Mouse (Mus musculus): ENCODE data around the gene Elac2. TPM values are rescaled to one million over a fixed set of nuclear protein-coding genes. Genes with fewer than 3 reads are reported as not detected.

Elac2 gene
- total RNA-seq, 1 experiment from 2014 or later, result 31.8 TPM

DNA sequence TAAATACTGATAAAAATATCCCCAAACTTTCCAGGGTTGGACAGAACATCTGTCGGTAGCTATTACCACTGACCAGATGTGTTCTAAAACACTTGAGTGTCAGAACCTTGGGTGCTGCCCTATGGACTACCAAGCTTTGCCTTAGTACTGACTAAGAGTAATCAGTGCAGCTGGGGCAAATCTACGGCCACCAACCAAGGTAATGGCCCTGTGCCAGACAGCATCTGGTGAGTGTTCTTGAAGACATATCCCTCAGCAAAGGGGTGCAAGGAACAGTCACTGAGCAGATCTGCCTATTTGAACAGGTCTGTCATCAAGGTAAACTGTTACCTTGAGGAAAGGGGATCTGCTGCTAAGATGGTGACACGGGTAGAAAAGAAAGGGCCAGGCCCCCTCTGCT lies 26.0 kb downstream of the Elac2 start:
- ATAC-seq (replicated peaks in 1 of 2; ENCODE audit: insufficient read depth in 1 of 2, low FRiP score in 2 of 2, low TSS enrichment in 1 of 2, low read depth in 1 of 2, poor library complexity in 2 of 2, severe bottlenecking in 2 of 2), result no peak

DNA sequence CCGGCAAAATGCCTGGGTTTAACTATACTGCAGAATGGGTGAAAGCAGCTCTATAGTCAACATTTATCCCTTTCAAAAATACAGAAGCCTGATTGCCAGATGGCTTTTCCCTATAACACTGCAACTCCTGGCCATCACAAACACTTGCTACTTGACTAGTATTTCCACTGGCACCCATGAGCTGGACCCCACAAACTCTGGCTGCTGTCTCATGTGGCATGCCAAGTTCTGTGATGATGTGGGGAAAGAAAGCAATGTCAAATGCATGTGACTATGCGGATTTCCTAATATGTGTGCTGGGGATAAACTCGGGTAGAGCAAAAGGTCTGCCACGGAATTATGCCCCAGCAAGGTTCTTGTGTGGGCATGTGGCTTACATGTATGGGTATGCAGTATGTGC lies 27.2 kb downstream of the Elac2 start:
- ATAC-seq (replicated peaks in 1 of 2; ENCODE audit: insufficient read depth in 1 of 2, low FRiP score in 2 of 2, low TSS enrichment in 1 of 2, low read depth in 1 of 2, poor library complexity in 2 of 2, severe bottlenecking in 2 of 2), result no peak

DNA sequence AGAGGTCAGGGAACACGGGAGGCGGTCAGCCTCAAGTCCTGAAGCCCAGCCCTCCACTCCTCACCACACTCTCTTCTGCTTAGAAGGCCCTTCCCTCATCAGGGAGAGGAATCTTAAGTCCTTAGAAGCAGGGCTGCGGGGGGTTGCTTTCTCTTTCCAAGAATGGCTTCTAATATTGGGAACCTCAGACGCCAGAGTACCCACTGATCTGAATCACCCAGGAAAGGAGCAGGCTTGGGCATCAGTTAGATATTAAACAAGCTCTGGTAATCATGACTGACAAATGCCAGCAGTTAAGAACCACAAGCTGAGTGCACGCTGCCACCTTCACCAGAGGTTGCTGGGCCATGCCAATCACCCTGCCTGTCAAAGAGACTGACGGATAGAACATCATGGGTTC lies 35.1 kb downstream of the Elac2 start:
- ATAC-seq (replicated peaks in 1 of 2; ENCODE audit: insufficient read depth in 1 of 2, low FRiP score in 2 of 2, low TSS enrichment in 1 of 2, low read depth in 1 of 2, poor library complexity in 2 of 2, severe bottlenecking in 2 of 2), result no peak

DNA sequence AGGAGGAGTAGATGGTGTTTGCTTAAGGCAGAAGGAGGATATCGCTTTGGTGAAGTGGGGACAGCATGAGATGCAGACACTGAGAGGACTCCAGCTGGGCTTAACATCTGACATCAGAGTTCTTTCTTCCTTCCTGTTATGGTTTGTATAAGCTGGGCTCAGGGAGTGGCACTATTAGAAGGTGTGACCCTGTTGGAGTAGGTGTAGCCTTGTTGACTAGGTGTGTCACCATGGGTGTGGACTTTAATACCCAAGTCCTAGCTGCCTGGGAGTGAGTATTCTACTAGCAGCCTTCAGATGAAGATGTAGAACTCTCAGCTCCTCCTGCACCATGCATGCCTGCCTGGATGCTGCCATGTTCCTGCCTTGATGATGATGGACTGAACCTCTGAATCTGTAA lies 37.9 kb downstream of the Elac2 start:
- ATAC-seq (replicated peaks in 1 of 2; ENCODE audit: insufficient read depth in 1 of 2, low FRiP score in 2 of 2, low TSS enrichment in 1 of 2, low read depth in 1 of 2, poor library complexity in 2 of 2, severe bottlenecking in 2 of 2), result no peak

DNA sequence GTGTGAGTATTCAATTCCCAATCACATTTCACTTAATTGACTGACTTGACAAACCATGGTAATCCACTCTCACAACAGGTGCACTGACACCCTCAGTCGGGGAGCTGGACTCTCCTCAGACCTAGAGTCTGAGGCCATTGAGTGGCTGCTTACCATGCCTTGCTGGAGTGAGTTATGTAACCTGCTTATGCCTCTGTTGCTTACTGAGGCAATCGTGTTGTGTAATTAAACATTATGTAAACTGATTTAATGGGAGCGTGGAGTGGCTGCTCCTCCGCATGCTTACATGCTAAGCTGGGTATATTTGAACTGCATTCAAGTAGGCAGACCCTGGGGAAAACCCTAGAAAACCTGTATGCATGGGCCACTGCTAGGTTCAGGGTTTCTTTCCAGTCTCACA lies 41.9 kb downstream of the Elac2 start:
- no peak for ATAC-seq (replicated peaks in 1 of 2; ENCODE audit: insufficient read depth in 1 of 2, low FRiP score in 2 of 2, low TSS enrichment in 1 of 2, low read depth in 1 of 2, poor library complexity in 2 of 2, severe bottlenecking in 2 of 2)

DNA sequence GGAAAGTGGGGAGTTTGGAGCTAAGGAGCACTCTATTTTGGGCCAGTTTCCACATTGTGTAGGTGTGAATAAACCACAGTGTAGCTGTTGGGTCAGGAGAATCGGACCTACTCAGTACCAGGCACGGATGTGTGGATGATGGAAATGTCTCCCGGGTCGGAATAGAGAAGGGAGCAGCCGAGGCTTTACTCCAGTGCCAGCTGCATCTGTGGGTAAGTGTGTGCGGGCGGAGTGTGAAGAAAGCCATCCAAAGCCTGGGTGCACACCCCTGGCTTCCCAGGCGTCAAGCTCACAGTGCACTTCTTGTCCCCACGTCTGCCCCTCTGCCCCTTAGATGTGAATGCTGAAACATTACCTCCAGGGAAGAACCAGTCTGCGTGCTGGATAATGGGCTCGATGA lies 43.9 kb downstream of the Elac2 start:
- ATAC-seq (replicated peaks in 1 of 2; ENCODE audit: insufficient read depth in 1 of 2, low FRiP score in 2 of 2, low TSS enrichment in 1 of 2, low read depth in 1 of 2, poor library complexity in 2 of 2, severe bottlenecking in 2 of 2), result no peak

DNA sequence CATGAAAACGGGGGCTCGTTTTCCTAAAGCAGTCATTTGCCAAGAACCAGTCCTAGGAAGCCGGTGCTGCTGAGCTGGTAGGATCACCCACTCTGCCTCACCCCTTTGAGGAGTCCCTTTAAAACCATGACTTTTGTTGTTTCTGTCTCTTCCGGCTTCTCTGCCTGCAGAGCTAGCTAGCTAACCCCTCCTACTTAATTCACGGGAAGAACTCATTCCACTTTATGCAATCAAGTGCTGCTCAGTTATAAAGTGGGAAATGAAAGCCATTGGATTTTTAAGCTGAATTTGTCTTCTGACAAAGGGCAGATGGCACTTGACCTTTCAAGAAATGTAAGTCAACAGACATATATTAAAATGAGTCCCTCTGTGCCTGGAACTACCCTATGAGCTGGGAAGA lies 49.2 kb downstream of the Elac2 start:
- no peak for ATAC-seq (replicated peaks in 1 of 2; ENCODE audit: insufficient read depth in 1 of 2, low FRiP score in 2 of 2, low TSS enrichment in 1 of 2, low read depth in 1 of 2, poor library complexity in 2 of 2, severe bottlenecking in 2 of 2)

DNA sequence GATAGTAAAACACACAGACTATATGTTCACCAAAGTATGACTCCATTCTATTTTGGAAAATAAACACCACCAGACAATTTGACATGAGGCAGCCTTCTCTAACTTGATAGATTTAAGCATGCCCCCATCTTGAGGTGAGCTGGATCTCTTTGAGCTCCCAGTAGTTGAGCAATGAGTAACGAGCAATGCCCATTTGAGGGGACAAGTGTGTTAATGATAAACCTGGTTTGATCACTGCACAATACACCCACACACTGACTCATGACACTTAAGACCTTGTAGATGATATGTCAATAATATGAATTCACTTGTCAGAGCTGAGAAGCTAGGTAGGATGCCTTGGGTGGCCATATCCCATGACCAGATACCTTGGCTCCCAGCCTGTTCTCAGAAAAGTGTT lies 51.4 kb downstream of the Elac2 start:
- ATAC-seq (replicated peaks in 1 of 2; ENCODE audit: insufficient read depth in 1 of 2, low FRiP score in 2 of 2, low TSS enrichment in 1 of 2, low read depth in 1 of 2, poor library complexity in 2 of 2, severe bottlenecking in 2 of 2), result no peak

DNA sequence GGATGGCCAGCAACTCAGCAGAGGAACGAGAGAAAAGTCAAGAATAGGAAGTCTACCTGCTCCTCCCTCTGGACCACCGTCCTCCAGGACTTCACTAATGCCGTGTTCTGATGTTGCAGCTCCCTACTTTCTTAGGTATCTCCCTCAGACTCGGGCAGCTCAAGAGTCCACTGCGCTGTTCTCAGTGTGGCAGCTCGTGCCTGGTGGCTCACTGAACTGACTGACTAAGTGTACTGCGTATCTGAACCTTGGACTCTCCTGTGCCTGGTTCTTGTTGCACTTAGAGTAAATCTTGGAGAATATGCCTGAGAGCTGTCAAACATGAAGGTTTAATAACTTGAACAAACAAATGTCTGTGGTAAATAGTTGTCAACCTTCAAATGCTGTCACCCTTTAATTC lies 53.4 kb downstream of the Elac2 start:
- ATAC-seq (replicated peaks in 1 of 2; ENCODE audit: insufficient read depth in 1 of 2, low FRiP score in 2 of 2, low TSS enrichment in 1 of 2, low read depth in 1 of 2, poor library complexity in 2 of 2, severe bottlenecking in 2 of 2), result no peak

DNA sequence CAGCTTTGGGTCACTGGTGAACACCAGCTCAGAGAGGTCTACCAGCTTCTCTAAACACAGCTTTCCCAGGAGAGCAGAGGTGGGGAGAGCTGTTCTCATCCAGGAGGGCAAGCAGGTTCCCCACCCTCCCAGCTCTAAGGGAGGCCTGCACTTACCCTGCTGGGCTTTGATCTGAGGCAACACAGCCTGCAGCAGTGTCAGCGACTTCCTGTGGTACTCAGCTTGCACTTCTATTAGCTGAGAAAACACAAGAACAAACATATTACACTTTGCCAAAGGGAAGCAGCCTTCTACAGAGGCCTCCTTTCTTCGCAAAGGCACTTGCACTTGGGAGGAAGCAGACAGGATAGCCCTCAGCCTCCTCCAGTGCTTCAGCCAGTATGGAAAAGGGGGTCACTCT lies 60.2 kb downstream of the Elac2 start:
- no peak for ATAC-seq (replicated peaks in 1 of 2; ENCODE audit: insufficient read depth in 1 of 2, low FRiP score in 2 of 2, low TSS enrichment in 1 of 2, low read depth in 1 of 2, poor library complexity in 2 of 2, severe bottlenecking in 2 of 2)

DNA sequence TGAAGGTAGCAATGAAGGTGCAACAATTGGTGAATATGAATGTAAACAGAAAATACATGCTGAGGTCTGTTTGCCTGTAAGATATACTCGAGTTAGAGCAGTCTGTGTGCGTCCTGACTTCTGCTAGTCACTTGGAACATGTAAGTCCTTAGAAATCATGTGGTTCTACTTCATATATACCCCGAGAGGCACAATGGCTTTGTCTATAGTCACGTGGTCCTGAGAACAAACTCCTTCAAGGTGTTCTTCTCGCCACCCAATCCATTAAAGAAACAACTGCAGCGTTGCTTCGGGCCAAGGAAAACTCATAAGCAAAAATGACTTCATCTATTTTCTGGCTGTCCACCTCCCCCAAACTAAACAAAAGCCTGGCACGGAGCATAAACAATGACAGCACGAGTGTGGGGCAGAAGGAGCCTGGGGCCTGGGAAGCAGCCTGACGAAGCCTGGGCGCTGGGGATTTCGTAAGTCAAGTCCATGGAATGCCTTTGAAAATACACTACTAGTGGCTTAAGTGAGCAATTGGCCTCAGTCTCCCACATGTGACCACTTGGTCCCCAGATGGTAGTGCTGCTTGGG lies 60.8 kb downstream of the Elac2 start:
- ATAC-seq (replicated peaks in 1 of 2; ENCODE audit: insufficient read depth in 1 of 2, low FRiP score in 2 of 2, low TSS enrichment in 1 of 2, low read depth in 1 of 2, poor library complexity in 2 of 2, severe bottlenecking in 2 of 2), result no peak

DNA sequence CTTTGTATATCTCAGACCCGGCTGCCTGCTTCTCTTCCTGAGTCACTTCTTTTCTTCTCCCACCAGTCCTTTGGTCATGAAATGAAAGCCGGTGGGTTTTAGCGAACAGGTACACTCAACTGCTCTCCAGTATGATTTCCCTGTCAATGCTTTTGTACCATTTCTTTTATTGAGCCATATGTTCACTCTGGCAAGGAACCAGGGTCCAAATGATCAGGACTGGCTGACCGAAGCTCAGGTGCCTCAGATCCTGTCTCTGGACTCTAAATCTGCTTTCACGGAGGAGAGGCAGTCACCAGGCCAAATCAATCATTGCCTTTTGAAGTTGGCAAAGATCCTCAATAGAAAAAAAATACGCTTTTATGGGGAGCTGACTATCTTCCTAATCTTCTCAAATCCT lies 61.7 kb downstream of the Elac2 start:
- no peak for ATAC-seq (replicated peaks in 1 of 2; ENCODE audit: insufficient read depth in 1 of 2, low FRiP score in 2 of 2, low TSS enrichment in 1 of 2, low read depth in 1 of 2, poor library complexity in 2 of 2, severe bottlenecking in 2 of 2)

DNA sequence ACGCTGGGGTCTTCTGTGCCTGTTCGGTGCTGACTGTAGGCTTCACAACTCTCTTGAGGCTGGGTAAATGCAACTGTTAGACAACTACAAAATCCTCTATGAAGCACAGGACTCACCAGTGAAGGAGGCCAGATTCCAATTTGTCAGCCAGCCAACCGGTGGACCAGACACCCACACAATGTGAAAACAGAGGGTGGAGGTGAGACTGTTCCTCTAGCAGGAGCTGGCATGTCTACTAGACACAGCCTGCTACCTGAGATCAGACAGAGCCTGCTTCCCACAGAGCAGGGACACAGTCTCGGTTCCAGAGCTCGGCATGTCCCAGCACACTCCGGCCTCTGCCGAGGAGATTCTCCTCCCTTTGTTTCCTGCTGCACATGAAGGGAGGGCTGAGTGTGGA lies 70.3 kb downstream of the Elac2 start:
- ATAC-seq (replicated peaks in 1 of 2; ENCODE audit: insufficient read depth in 1 of 2, low FRiP score in 2 of 2, low TSS enrichment in 1 of 2, low read depth in 1 of 2, poor library complexity in 2 of 2, severe bottlenecking in 2 of 2), result no peak

DNA sequence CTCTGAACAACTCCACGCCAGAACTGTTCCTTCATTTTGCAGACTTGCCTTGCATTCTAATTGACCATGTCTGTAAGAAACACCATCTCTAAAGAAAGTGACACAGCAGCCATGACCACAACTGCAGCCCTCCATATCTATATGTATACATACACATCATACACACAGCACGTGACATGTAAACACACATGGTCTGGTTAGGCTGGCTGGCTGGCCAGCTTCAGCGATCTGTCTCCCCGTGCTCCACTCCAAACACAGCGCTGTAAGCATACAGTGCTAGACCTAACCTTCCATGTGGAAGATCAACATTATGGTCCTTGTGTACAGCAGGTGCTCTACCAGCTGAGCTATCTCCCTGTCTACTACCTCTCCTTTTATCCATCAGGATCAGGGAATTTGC lies 72.0 kb downstream of the Elac2 start:
- ATAC-seq (replicated peaks in 1 of 2; ENCODE audit: insufficient read depth in 1 of 2, low FRiP score in 2 of 2, low TSS enrichment in 1 of 2, low read depth in 1 of 2, poor library complexity in 2 of 2, severe bottlenecking in 2 of 2), result no peak

Other genes starting within 250 kb of the Elac2 start
- gene 1700086D15Rik, start 180.9 kb downstream of the Elac2 start, total RNA-seq (2017), result not detected in 2 replicates
- gene Arhgap44, start 183.9 kb downstream of the Elac2 start, total RNA-seq (2017), result not detected in 2 replicates